Mouse (Mus musculus): ENCODE measurements around the gene Eps8l2.

- TF ChIP-seq REST (IDR thresholded peaks at IDR 0.05; ENCODE audit: insufficient read depth, insufficient read length) = no peak
- no peak for TF ChIP-seq USF1 (IDR thresholded peaks at IDR 0.05; ENCODE audit: low read depth)
Measured at GRCm38 (mm10) chr7:141364349-141365048, 25.8 kb downstream of the Eps8l2 start.
